Mouse (Mus musculus) myocyte (in vitro differentiated cells): Measurements from ENCODE around the gene Hgf. TPM values are rescaled to one million over a fixed set of nuclear protein-coding genes. Genes with fewer than 3 reads are reported as not detected.

Experiments
- H3K27me3 ChIP-seq: one replicate; pipeline ENCODE4 v1.6.1; 2011; ENCODE audit not compliant: control insufficient read depth, insufficient read depth, insufficient read length
- H3K36me3 ChIP-seq: one replicate; pipeline ENCODE4 v1.6.1; 2011; ENCODE audit not compliant: control insufficient read depth, insufficient read depth
- H3K4me2 ChIP-seq: one replicate; pipeline ENCODE4 v1.6.1; 2011; ENCODE audit warnings: low read depth, control low read depth
- H3K4me3 ChIP-seq: one replicate; pipeline ENCODE4 v1.5.1; 2011; ENCODE audit warnings: mild to moderate bottlenecking, control low read depth, moderate library complexity
- H3K79me2 ChIP-seq: one replicate; pipeline ENCODE4 v1.6.1; 2011; ENCODE audit not compliant: control insufficient read depth, insufficient read depth
- H3ac ChIP-seq: one replicate; pipeline ENCODE4 v1.6.1; 2011; ENCODE audit not compliant: control insufficient read depth, insufficient read length
- CEBPB ChIP-seq: IDR thresholded peaks from 2 replicates; pipeline ENCODE4 v1.6.1; 2011; ENCODE audit warnings: mild to moderate bottlenecking, moderate library complexity; ENCODE audit not compliant: poor library complexity, insufficient read depth, severe bottlenecking
- E2F4 ChIP-seq: IDR thresholded peaks from one replicate; pipeline ENCODE4 v1.6.1; 2011; ENCODE audit warnings: mild to moderate bottlenecking, control low read depth, moderate library complexity; ENCODE audit not compliant: insufficient read depth
- MAX ChIP-seq: IDR thresholded peaks from one replicate; pipeline ENCODE4 v1.6.1; 2011; ENCODE audit warnings: low read depth, mild to moderate bottlenecking, control low read depth
- MYOD1 ChIP-seq, 3 experiments: IDR thresholded peaks; one replicate each; pipeline ENCODE4 v1.6.1; 2011; ENCODE audit warnings: control low read depth in 2 of 3, low read depth in 2 of 3, mild to moderate bottlenecking in 2 of 3, moderate library complexity in 1 of 3; ENCODE audit not compliant: insufficient read length in 2 of 3, control insufficient read depth in 1 of 3
- MYOG ChIP-seq, 3 experiments: IDR thresholded peaks; one replicate each; pipeline ENCODE4 v1.6.1; 2011; ENCODE audit warnings: control low read depth in 2 of 3, low read depth in 2 of 3, mild to moderate bottlenecking in 2 of 3; ENCODE audit not compliant: insufficient read length in 2 of 3, control insufficient read depth in 1 of 3, insufficient read depth in 1 of 3
- POLR2A ChIP-seq: IDR thresholded peaks from one replicate; pipeline ENCODE4 v1.6.1; 2011; ENCODE audit warnings: low read depth, mild to moderate bottlenecking, control low read depth, moderate library complexity; ENCODE audit not compliant: insufficient read length
- POLR2AphosphoS2 ChIP-seq: IDR thresholded peaks from one replicate; pipeline ENCODE4 v1.6.1; 2011; ENCODE audit warnings: low read depth, control low read depth; ENCODE audit not compliant: insufficient read length
- REST ChIP-seq: IDR thresholded peaks from one replicate; pipeline ENCODE4 v1.6.1; 2011; ENCODE audit warnings: mild to moderate bottlenecking, control low read depth, moderate library complexity; ENCODE audit not compliant: insufficient read depth, insufficient read length
- SRF ChIP-seq: IDR thresholded peaks from one replicate; pipeline ENCODE4 v1.6.1; 2011; ENCODE audit warnings: low read depth; ENCODE audit not compliant: control insufficient read depth, insufficient read length
- TCF12 ChIP-seq: IDR thresholded peaks from one replicate; pipeline ENCODE4 v1.6.1; 2011; ENCODE audit warnings: mild to moderate bottlenecking, control low read depth; ENCODE audit not compliant: poor library complexity, insufficient read depth, severe bottlenecking
- TCF3 ChIP-seq: IDR thresholded peaks from one replicate; pipeline ENCODE4 v1.6.1; 2011; ENCODE audit warnings: low read depth, control low read depth; ENCODE audit not compliant: insufficient read length
- USF1 ChIP-seq: IDR thresholded peaks from one replicate; pipeline ENCODE4 v1.6.1; 2011; ENCODE audit warnings: low read depth, mild to moderate bottlenecking, control low read depth, moderate library complexity
- polyA plus RNA-seq: library from polyadenylated mRNA; unstranded; fragments of >200 nt; fragmentation: generic; extraction: Trizol; gene quantifications from one replicate; pipeline ENCODE4 v1.2.1, GENCODE M21; 2012; ENCODE audit warnings: missing spikeins

Gene Hgf
- polyA plus RNA-seq, 1 experiment = 2.1 TPM

- Histone ChIP-seq H3K27me3 (no peaks in the 10 kb centered on the region), H3ac (no peak overlapping the region), H3K36me3 (no peaks in the 10 kb centered on the region), H3K4me3 (no peak overlapping the region), H3K79me2 (no peaks in the 10 kb centered on the region), H3K4me2 (no peak overlapping the region)
- no peak for TF ChIP-seq TCF3
- TF ChIP-seq MAX = no peak
- TF ChIP-seq MYOG (IDR thresholded peaks at IDR 0.05; ENCODE audit: control insufficient read depth in 1 of 3, insufficient read depth in 1 of 3, insufficient read length in 2 of 3, low read depth in 2 of 3) = no peak
- TF ChIP-seq REST = no peak
- no peak for TF ChIP-seq USF1
- TF ChIP-seq E2F4 = no peak
- TF ChIP-seq SRF = no peak
- no peak for TF ChIP-seq POLR2AphosphoS2
- no peak for TF ChIP-seq POLR2A
- no peak for TF ChIP-seq CEBPB
- no peak for TF ChIP-seq MYOD1 (IDR thresholded peaks at IDR 0.05; ENCODE audit: control insufficient read depth in 1 of 3, insufficient read length in 2 of 3, low read depth in 2 of 3)
- TF ChIP-seq TCF12 = no peak
These were observed 11.7 kb upstream of the Hgf start for GRCm38 (mm10) chr5:16541561-16542116.

DNA sequence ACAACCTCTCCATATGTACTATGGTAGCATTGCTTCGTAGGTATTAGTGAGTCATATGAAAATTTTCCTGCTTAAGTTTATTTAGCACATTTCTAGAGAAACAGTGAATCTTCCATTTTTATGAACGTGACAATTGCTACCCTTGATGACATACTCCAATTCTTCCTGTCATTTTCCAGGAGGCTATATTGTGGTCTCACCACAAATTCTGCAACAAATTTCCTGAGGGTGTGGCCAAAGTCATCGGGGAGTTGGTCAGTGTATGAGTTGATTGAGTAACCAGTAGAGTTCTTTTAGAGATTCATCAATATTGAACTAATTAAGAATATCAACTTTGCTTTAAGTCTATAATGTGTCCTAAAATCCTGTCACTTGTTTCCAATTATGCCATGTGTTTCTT is 5.8 kb upstream of the Hgf start:
- Histone ChIP-seq H3K4me3 (no peak overlapping the region), H3K4me2 (no peak overlapping the region), H3K36me3 (no peaks in the 10 kb centered on the region), H3K27me3 (no peaks in the 10 kb centered on the region), H3K79me2 (no peaks in the 10 kb centered on the region), H3ac (no peak overlapping the region)
- TF ChIP-seq REST = no peak
- TF ChIP-seq POLR2A = no peak
- no peak for TF ChIP-seq SRF
- TF ChIP-seq CEBPB = no peak
- no peak for TF ChIP-seq E2F4
- TF ChIP-seq MYOG (IDR thresholded peaks at IDR 0.05; ENCODE audit: control insufficient read depth in 1 of 3, insufficient read depth in 1 of 3, insufficient read length in 2 of 3, low read depth in 2 of 3) = no peak

DNA sequence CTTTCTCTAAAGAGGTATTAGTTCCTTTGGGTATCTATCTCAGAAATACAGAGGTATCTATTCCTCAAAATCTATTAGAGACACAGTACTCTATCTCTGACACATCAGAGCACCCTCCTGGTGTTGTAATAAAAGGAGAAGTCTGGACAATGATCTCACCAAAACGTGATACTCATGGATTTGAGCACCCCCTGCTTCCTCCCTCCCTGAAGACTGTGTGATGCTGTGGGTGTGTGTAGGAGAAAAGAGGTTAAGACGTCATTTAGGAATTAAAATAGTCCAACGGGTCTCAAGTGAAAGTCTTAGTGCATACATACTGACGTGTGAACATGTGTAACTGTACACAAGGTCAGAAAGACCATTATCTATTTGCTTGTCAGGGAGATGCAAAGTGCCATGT is 648 bp upstream of the Hgf start:
- Histone ChIP-seq H3K27me3 (no peaks in the 10 kb centered on the region), H3K79me2 (peaks cover 19% of the 10 kb centered on the region), H3K4me3 (peak overlapping the region; percentile 41), H3K4me2 (peak overlapping the region; percentile 80), H3K36me3 (no peaks in the 10 kb centered on the region), H3ac (no peak overlapping the region)
- TF ChIP-seq REST = no peak

DNA sequence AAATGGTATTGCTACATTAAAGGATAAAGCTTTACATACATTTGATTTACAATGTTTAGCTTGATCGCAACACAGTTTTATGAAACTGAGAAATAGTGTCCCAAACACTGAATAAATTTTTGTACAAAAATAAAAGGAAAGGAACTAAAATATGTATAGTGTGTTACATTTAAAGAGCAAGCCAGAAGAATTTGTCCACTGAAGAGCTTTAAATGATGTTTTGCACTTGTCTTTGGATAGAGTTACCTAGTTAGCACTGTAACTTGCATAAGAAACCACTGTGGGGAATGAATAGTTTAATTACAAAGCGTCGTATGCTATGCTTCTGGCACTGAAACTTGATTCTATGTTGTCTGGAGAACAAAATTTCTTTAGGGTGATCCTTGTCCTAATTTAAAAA is 7.0 kb downstream of the Hgf start:
- peaks cover 14% of the 10 kb centered on the region for H3K79me2 ChIP-seq
- H3K4me2 ChIP-seq = no peak overlapping the region
- TF ChIP-seq POLR2A (no peak), TCF12 (no peak)
- H3ac ChIP-seq = no peak overlapping the region
- no peak overlapping the region for H3K4me3 ChIP-seq
- no peaks in the 10 kb centered on the region for H3K27me3 ChIP-seq
- peaks cover 7% of the 10 kb centered on the region for H3K36me3 ChIP-seq

DNA sequence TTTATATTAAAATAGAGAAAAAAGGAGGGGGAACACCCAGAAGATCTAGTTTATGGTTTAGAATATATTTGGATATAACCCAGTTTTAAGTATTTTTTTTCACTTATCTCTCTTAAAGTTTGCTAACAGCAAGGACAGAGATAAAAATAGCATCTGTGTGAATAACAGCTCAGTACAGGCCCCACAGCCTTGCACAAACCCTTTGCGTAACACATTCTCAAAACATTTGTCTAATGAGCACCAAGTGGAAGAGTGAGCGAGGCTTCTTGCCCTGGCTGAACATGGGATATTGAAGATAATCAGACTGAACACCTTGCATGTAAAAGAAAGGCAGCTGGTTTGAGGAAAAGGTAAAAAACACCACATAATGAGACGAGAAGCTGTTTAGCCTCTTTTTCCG is 15.7 kb downstream of the Hgf start:
- Histone ChIP-seq H3K4me3 (no peak overlapping the region), H3K36me3 (peaks cover 7% of the 10 kb centered on the region), H3K79me2 (no peaks in the 10 kb centered on the region), H3K4me2 (no peak overlapping the region), H3ac (no peak overlapping the region), H3K27me3 (no peaks in the 10 kb centered on the region)
- TF ChIP-seq SRF = no peak

DNA sequence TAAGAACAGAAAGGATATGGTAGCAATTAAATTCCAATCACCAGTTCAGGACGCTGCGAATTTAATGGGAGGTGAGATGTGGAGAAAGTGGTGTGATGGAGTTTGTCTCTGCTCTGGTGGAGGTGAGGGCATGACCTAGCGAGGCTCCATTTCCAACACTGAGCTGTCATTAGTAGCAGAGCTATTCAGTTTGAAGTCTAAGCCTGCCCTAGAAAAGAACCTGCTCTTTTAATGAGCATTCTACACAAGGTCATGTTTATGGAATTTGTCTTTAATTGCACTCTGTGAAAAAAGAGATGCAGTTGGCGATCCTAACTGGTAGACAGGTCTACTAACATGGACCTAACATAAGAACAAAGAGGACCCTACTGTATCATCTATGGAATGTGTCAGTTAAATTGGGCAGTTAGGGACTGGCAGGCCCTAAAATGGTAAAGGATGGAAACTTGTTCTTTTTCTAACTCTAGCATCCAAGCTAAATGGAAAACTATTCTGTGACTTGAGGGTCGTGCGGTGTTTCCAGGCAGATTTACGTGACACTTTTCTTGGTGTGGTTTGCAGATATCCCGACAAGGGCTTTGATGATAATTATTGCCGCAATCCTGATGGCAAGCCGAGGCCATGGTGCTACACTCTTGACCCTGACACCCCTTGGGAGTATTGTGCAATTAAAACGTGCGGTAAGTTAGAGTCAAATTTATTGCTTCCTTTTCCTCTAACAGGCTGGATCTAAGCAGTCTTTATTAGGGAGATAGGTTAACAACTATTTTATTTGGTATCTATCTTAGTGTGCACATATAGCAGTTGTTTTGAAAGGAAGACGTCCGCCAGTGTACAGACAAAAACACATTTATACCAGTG is 24.8 kb downstream of the Hgf start:
- H3K4me3 ChIP-seq = no peak overlapping the region
- TF ChIP-seq E2F4 (no peak), POLR2AphosphoS2 (no peak), POLR2A (no peak), USF1 (no peak), CEBPB (no peak), TCF12 (no peak), TCF3 (no peak), SRF (no peak), MYOG (IDR thresholded peaks at IDR 0.05; ENCODE audit: control insufficient read depth in 1 of 3, insufficient read depth in 1 of 3, insufficient read length in 2 of 3, low read depth in 2 of 3) (no peak), REST (no peak)
- no peak overlapping the region for H3ac ChIP-seq
- no peaks in the 10 kb centered on the region for H3K79me2 ChIP-seq
- H3K36me3 ChIP-seq = no peaks in the 10 kb centered on the region
- H3K27me3 ChIP-seq = no peaks in the 10 kb centered on the region
- no peak overlapping the region for H3K4me2 ChIP-seq
